Mouse (Mus musculus) CD4-positive helper T cell, adult 2 months (primary cell): ENCODE measurements at regions not wholly inside any gene's neighbourhood (a gene's known extent, or its start where the extent isn't known, plus 50 kb on each side); places are given as distances from the start of the nearest gene placed in this dataset.

Experiments used
- DNase-seq: peaks from one replicate; pipeline ENCODE4 v3.0.0-alpha.2; 2012; ENCODE audit warnings: low read depth, missing footprints, low spot score

GRCm38 (mm10) chr5:133712652-133713051 lies 386.9 kb upstream of the Castor2 start:
- no peak for DNase-seq

- no peak for DNase-seq
Observed at GRCm38 (mm10) chr5:133708881-133709280, 390.6 kb upstream of the Castor2 start.

- DNase-seq, result no peak
Observed at GRCm38 (mm10) chr5:133686206-133686605, 413.3 kb upstream of the Castor2 start.

GRCm38 (mm10) chr5:133683021-133683420 lies 416.5 kb upstream of the Castor2 start:
- DNase-seq, result no peak

GRCm38 (mm10) chr5:133676791-133677450 lies 422.6 kb upstream of the Castor2 start:
- DNase-seq, result no peak

GRCm38 (mm10) chr5:133675636-133676035 lies 423.9 kb upstream of the Castor2 start:
- no peak for DNase-seq

GRCm38 (mm10) chr5:133666473-133666872 lies 433.0 kb upstream of the Castor2 start:
- DNase-seq, result no peak

GRCm38 (mm10) chr5:133662474-133663256 lies 436.8 kb upstream of the Castor2 start:
- DNase-seq, result no peak

- no peak for DNase-seq
Observed at GRCm38 (mm10) chr5:133660351-133660750, 439.2 kb upstream of the Castor2 start.

- no peak for DNase-seq
Observed at GRCm38 (mm10) chr5:133656837-133657236, 442.7 kb upstream of the Castor2 start.

- no peak for DNase-seq
Observed at GRCm38 (mm10) chr5:133653431-133653830, 446.1 kb upstream of the Castor2 start.

- DNase-seq, result no peak
Observed at GRCm38 (mm10) chr5:133650246-133650645, 449.3 kb upstream of the Castor2 start.

GRCm38 (mm10) chr5:133645696-133646195 lies 453.8 kb upstream of the Castor2 start:
- DNase-seq, result no peak

- DNase-seq, result no peak
Observed at GRCm38 (mm10) chr5:133643326-133643725, 456.2 kb upstream of the Castor2 start.

- no peak for DNase-seq
Observed at GRCm38 (mm10) chr5:133634481-133634880, 465.0 kb upstream of the Castor2 start.

GRCm38 (mm10) chr5:133631812-133632211 lies 467.7 kb upstream of the Castor2 start:
- DNase-seq, result no peak

GRCm38 (mm10) chr5:133619347-133619746 lies 480.2 kb upstream of the Castor2 start:
- DNase-seq, result no peak

- DNase-seq, result no peak
Observed at GRCm38 (mm10) chr5:133601241-133601739, 498.2 kb upstream of the Castor2 start.

- DNase-seq, result no peak
Observed at GRCm38 (mm10) chr5:133600630-133601029, 498.9 kb upstream of the Castor2 start.

- DNase-seq, result no peak
Observed at GRCm38 (mm10) chr5:133598105-133598504, 501.4 kb upstream of the Castor2 start.

GRCm38 (mm10) chr5:133586492-133586891 lies 513.0 kb upstream of the Castor2 start:
- DNase-seq, result no peak

GRCm38 (mm10) chr5:133585181-133585580 lies 514.3 kb upstream of the Castor2 start:
- no peak for DNase-seq

GRCm38 (mm10) chr5:133576595-133576994 lies 522.9 kb upstream of the Castor2 start:
- DNase-seq, result no peak
